Mouse (Mus musculus) heart, postnatal 0 days (tissue): ENCODE measurements around the gene Stk11.

ENCODE experiments used
- CTCF ChIP-seq: IDR thresholded peaks from 2 replicates; pipeline ENCODE4 v1.5.1; 2016; ENCODE audit warnings: antibody characterized with exemption, control low read depth, low read depth
- EP300 ChIP-seq: IDR thresholded peaks from 2 replicates; pipeline ENCODE4 v1.6.1; 2016; ENCODE audit warnings: antibody characterized with exemption, low read depth

DNA sequence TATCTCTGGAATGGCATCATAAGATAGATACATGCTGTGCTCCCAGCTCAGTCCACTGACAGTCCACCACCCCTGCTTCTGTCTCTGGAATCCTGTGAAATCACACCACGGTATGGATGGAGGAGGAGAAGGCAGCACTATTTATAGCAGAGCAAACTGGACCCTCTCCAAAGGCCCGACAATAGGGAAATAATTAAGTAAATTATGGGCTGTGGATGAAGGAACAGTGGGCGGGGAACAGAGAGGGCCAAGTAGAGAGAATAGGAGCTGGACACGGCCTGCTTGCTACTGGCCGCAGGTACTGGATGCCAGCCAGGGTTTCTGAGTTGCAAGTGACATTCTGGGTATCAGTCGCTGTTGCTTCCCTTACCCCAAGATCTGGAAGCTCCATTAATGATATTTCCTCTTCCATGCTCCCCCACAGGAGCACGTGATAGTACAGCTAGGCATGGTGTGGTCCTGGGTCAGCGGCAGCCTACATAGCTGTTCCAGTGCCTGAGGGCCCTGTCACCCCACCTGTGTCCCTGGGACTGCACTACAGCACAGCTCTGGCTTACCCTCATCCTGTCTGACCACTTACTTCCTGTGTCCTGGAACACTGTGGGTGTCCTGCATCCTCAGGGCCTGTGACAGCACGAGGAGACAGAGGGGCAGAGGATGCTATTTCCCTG is 30.7 kb upstream of the Stk11 start:
- TF ChIP-seq CTCF, result no peak
- TF ChIP-seq EP300, result no peak
